20 mouse cellular contexts compared by ENCODE assay signal in genomic region chr6:42339981-42340380, GRCm38 (mm10). TPM values are rescaled to one million over a fixed set of nuclear protein-coding genes. Genes with fewer than 3 reads are reported as not detected.
A peak's percentile ranks its signal among the peaks of the same experiment; 100 is the strongest.
DNase-seq lines count a peak whose midpoint lies in the region; ATAC-seq and TF ChIP-seq lines count a peak whose summit lies in the region.
"Had no signal": no experiment of that assay in that cellular context is flagged by ENCODE, and none has a peak within 500 bp of the region (broad histone marks: within the 10 kb centered on the region; RNA-seq: fewer than 3 reads in every experiment).

No protein-coding gene starts in this region.

- peak; percentile 96 for DNase-seq in heart, adult 11 months
- no peak for DNase-seq in heart, postnatal 25 days (ENCODE audit: low spot score)
- peak; percentile 35 for DNase-seq in 3134 (ENCODE audit: extremely low read depth, insufficient read length, low spot score)
- DNase-seq in CH12.LX (ENCODE audit: extremely low read depth) = no peak
- DNase-seq in ZHBTc4 (ENCODE audit: low read depth, low spot score) = peak; percentile 33
- DNase-seq in urinary bladder, postnatal 25 days (ENCODE audit: low spot score) = no peak
- no peak for DNase-seq in layer of hippocampus, adult 9-11 months
- DNase-seq: cerebellum, postnatal 10 days; heart, postnatal 4 days; retina, postnatal 1 day had no signal

- peaks cover 3 to 13% of the 10 kb centered on the region in 2 experiments; a peak in 2 of 4 replicates for H3K4me1 ChIP-seq in CH12.LX (ENCODE audit: control insufficient read depth in 1 of 2, insufficient read depth in 2 of 2)
- no peaks in the 10 kb centered on the region for H3K4me1 ChIP-seq in forebrain, embryonic 16.5 days (replicated peaks; ENCODE audit: control insufficient read depth, insufficient read depth, low read length)
- H3K4me1 ChIP-seq: embryonic facial prominence, embryonic 12.5 days; forebrain, embryonic 15.5 days; hindbrain, embryonic 15.5 days; limb, embryonic 13.5 days had no signal

- H3K79me2 ChIP-seq in CH12.LX (replicated peaks; ENCODE audit: control insufficient read depth, extremely low read depth, insufficient read depth, poor library complexity, severe bottlenecking) = no peaks in the 10 kb centered on the region

- H3K27me3 ChIP-seq in CH12.LX (replicated peaks) = no peaks in the 10 kb centered on the region
- no peaks in the 10 kb centered on the region for H3K27me3 ChIP-seq in forebrain, embryonic 16.5 days (replicated peaks; ENCODE audit: control insufficient read depth, insufficient read depth, low read length)
- H3K27me3 ChIP-seq: embryonic facial prominence, embryonic 12.5 days; forebrain, embryonic 15.5 days; hindbrain, embryonic 15.5 days; limb, embryonic 13.5 days had no signal

- no peak overlapping the region for H3K9ac ChIP-seq in CH12.LX (ENCODE audit: insufficient read depth, low read depth)
- no peak overlapping the region for H3K9ac ChIP-seq in forebrain, embryonic 16.5 days (replicated peaks; ENCODE audit: low read depth, low read length)
- H3K9ac ChIP-seq: embryonic facial prominence, embryonic 12.5 days; forebrain, embryonic 15.5 days; hindbrain, embryonic 15.5 days; limb, embryonic 13.5 days; liver, embryonic 14.5 days had no signal

- in situ Hi-C loops in CH12.LX (cut with MboI; ENCODE audit: low pct_ligation_motif_present, low pct_unique_long_range_greater_than_20kb, low sequenced_read_pairs) = loop anchor here (25.0 kb wide), 1 partner anchor 247 kb away; the partner anchor contains the start of gene Tcaf3

- WGBS in forebrain, embryonic 16.5 days = 81% methylated on average over 5 of the region's 5 CpGs

- no peaks in the 10 kb centered on the region for H3K9me3 ChIP-seq in CH12.LX (replicated peaks; ENCODE audit: low read length)
- no peaks in the 10 kb centered on the region for H3K9me3 ChIP-seq in forebrain, embryonic 16.5 days (ENCODE audit: control insufficient read depth, low read length)
- H3K9me3 ChIP-seq: embryonic facial prominence, embryonic 12.5 days; forebrain, embryonic 15.5 days; hindbrain, embryonic 15.5 days; limb, embryonic 13.5 days had no signal

- H3K4me3 ChIP-seq in CH12.LX (replicated peaks in 1 of 3; ENCODE audit: low read depth in 2 of 3, low read length in 2 of 3, poor library complexity in 1 of 3) = no peak overlapping the region
- H3K4me3 ChIP-seq in forebrain, embryonic 16.5 days (replicated peaks; ENCODE audit: low read length) = no peak overlapping the region
- H3K4me3 ChIP-seq: embryonic facial prominence, embryonic 12.5 days; forebrain, embryonic 15.5 days; hindbrain, embryonic 15.5 days; limb, embryonic 13.5 days had no signal

- TF ChIP-seq CTCF in CH12.LX (conservative IDR thresholded peaks at IDR 0.05 in 1 of 2, IDR thresholded peaks at IDR 0.05 in 1 of 2; ENCODE audit: low read depth in 2 of 2, low read length in 2 of 2) = no peak

- TF ChIP-seq POLR2A in CH12.LX (IDR thresholded peaks at IDR 0.05; ENCODE audit: low read depth, low read length) = no peak

- H3K4me2 ChIP-seq in CH12.LX (ENCODE audit: insufficient read depth, low read depth, poor library complexity, severe bottlenecking) = no peak overlapping the region
- H3K4me2 ChIP-seq in forebrain, embryonic 16.5 days (ENCODE audit: low read length) = no peak overlapping the region
- H3K4me2 ChIP-seq: embryonic facial prominence, embryonic 12.5 days; forebrain, embryonic 15.5 days; hindbrain, embryonic 15.5 days; limb, embryonic 13.5 days had no signal

- no peaks in the 10 kb centered on the region for H3K36me3 ChIP-seq in CH12.LX (replicated peaks in 1 of 2; ENCODE audit: control insufficient read depth in 1 of 2, insufficient read depth in 1 of 2, low read length in 1 of 2)
- no peaks in the 10 kb centered on the region for H3K36me3 ChIP-seq in forebrain, embryonic 16.5 days (ENCODE audit: control insufficient read depth, insufficient read depth)
- H3K36me3 ChIP-seq: embryonic facial prominence, embryonic 12.5 days; forebrain, embryonic 15.5 days; hindbrain, embryonic 15.5 days; limb, embryonic 13.5 days had no signal

- H3K27ac ChIP-seq in CH12.LX (ENCODE audit: insufficient read depth, low read depth) = no peak overlapping the region
- no peak overlapping the region for H3K27ac ChIP-seq in forebrain, embryonic 16.5 days (ENCODE audit: low read length)
- H3K27ac ChIP-seq: embryonic facial prominence, embryonic 12.5 days; forebrain, embryonic 15.5 days; hindbrain, embryonic 15.5 days; limb, embryonic 13.5 days; liver, embryonic 14.5 days had no signal

- intact Hi-C loops in heart, postnatal 25 days (cut with DNase I) = no loop called here

- no peak for TF ChIP-seq EP300 in CH12.LX (IDR thresholded peaks at IDR 0.05; ENCODE audit: low read length)

- TF ChIP-seq RAD21 in CH12.LX (IDR thresholded peaks at IDR 0.05; ENCODE audit: low read depth, low read length) = no peak

- dilution Hi-C loops in CH12.LX (cut with MboI; ENCODE audit: extremely low pct_ligation_motif_present, extremely low pct_unique_long_range_greater_than_20kb, low sequenced_read_pairs) = no loop called here

- ATAC-seq in forebrain, embryonic 16.5 days = no peak
- ATAC-seq: activated CD4-positive, CD25-positive, alpha-beta regulatory T cell, adult 4 months; forebrain, embryonic 15.5 days; intestine, embryonic 16.5 days; midbrain, embryonic 16.5 days had no signal

TF ChIP-seq in CH12.LX, 34 proteins besides CTCF, POLR2A, EP300 and RAD21:
- no peak for TF ChIP-seq USF1 (IDR thresholded peaks at IDR 0.05; ENCODE audit: low read depth, low read length)
- peak; percentile 58; the same call in 1 of the 2 replicates for TF ChIP-seq MAFK (IDR thresholded peaks at IDR 0.05; ENCODE audit: insufficient replicate concordance, low read length)
- TF ChIP-seq UBTF (IDR thresholded peaks at IDR 0.05; ENCODE audit: low read depth, low read length) = no peak
- TF ChIP-seq ETS1 (conservative IDR thresholded peaks at IDR 0.05; ENCODE audit: low read depth, low read length) = no peak

RNA-seq across cellular contexts. Expression of gene Zyx, which starts 9.4 kb away (rescaled TPM):
- total RNA-seq in heart, postnatal 25 days (2021) = 10 to 100 TPM; 57.1 to 59.8 TPM
- 1.8 and 2.2 TPM in 2 replicates for total RNA-seq in CH12.LX (2012; rRNA removed)
- 0.86 and 1.1 TPM in 2 replicates for total RNA-seq in CH12.LX (2014; rRNA removed)
- polyA plus RNA-seq in CH12.LX (2012; ENCODE audit: insufficient read length, low read depth) = 8.0 and 11.4 TPM in 2 replicates
- polyA plus RNA-seq in forebrain, embryonic 16.5 days (2015; fragmentation: Nextera tagmentation; extraction: Ambion mirVana) = 33.6 and 37.1 TPM in 2 replicates

RNA-seq across cellular contexts. Expression of gene Fam131b, which starts 15.5 kb away (rescaled TPM):
- total RNA-seq in heart, postnatal 25 days (2021) = 1 to 10 TPM in 1 of 2 experiments, under 1 TPM in 1; 0.59 to 1.1 TPM
- total RNA-seq in CH12.LX (2012; rRNA removed) = 0.04 TPM in 1 of 2 replicates, not detected in the other
- 0.05 TPM in 2 replicates for total RNA-seq in CH12.LX (2014; rRNA removed)
- polyA plus RNA-seq in CH12.LX (2012; ENCODE audit: insufficient read length, low read depth) = 0.09 TPM in 1 of 2 replicates, not detected in the other
- 5.3 and 7.1 TPM in 2 replicates for polyA plus RNA-seq in forebrain, embryonic 16.5 days (2015; fragmentation: Nextera tagmentation; extraction: Ambion mirVana)
- total RNA-seq: megakaryocyte-erythroid progenitor cell, adult 5-6 weeks had no signal
- polyA plus RNA-seq: activated CD4-positive, CD25-positive, alpha-beta regulatory T cell, adult 4 months had no signal

RNA-seq across cellular contexts. Expression of gene Epha1, which starts 33.1 kb away (rescaled TPM):
- total RNA-seq in heart, postnatal 25 days (2021) = under 1 TPM; 0.26 to 0.31 TPM
- total RNA-seq in CH12.LX (2012; rRNA removed) = not detected in 2 replicates
- not detected in 2 replicates for total RNA-seq in CH12.LX (2014; rRNA removed)
- not detected in 2 replicates for polyA plus RNA-seq in CH12.LX (2012; ENCODE audit: insufficient read length, low read depth)
- 0.14 and 0.27 TPM in 2 replicates for polyA plus RNA-seq in forebrain, embryonic 16.5 days (2015; fragmentation: Nextera tagmentation; extraction: Ambion mirVana)
- total RNA-seq: megakaryocyte-erythroid progenitor cell, adult 5-6 weeks had no signal

RNA-seq across cellular contexts. Expression of gene Clcn1, which starts 53.5 kb away (rescaled TPM):
- total RNA-seq in heart, postnatal 25 days (2021) = 1 to 10 TPM; 4.3 to 4.9 TPM
- total RNA-seq in CH12.LX (2012; rRNA removed) (0.04 TPM in 2 replicates), CH12.LX (2014; rRNA removed) (0.08 and 0.18 TPM in 2 replicates)
- polyA plus RNA-seq in CH12.LX (2012; ENCODE audit: insufficient read length, low read depth) = 0.26 and 0.50 TPM in 2 replicates
- polyA plus RNA-seq in forebrain, embryonic 16.5 days (2015; fragmentation: Nextera tagmentation; extraction: Ambion mirVana) = 1.6 and 2.0 TPM in 2 replicates
- total RNA-seq: megakaryocyte-erythroid progenitor cell, adult 5-6 weeks had no signal
- polyA plus RNA-seq: activated CD4-positive, CD25-positive, alpha-beta regulatory T cell, adult 4 months had no signal

Comparison
In these comparisons a context has a peak if more than half of its experiments do, and no peak if none do; other contexts are left out.
1. DNase-seq: peak in heart, adult 11 months (single experiment), 3134 (single experiment) and ZHBTc4 (single experiment); none in heart, postnatal 25 days (single experiment), CH12.LX (single experiment), urinary bladder, postnatal 25 days (single experiment) and layer of hippocampus, adult 9-11 months (single experiment).
2. RNA of gene Zyx, which starts 9.4 kb away (total RNA-seq): 57.1 to 59.8 TPM in heart, postnatal 25 days; 0.86 to 2.2 TPM in CH12.LX; every median in the first group is over 10 times any median in the second.